Mouse (Mus musculus) heart, postnatal 0 days (tissue): Measurements from ENCODE around the gene Pdlim1. TPM values are rescaled to one million over a fixed set of nuclear protein-coding genes. Genes with fewer than 3 reads are reported as not detected.
"Not testable (repeated sequence)": the region's sequence is repeated elsewhere in the genome, so short reads cannot be mapped to it uniquely, and the experiment has no call there.

Experiments used
- ATAC-seq: fragments of 200-750 bp; cut with Nextera tagmentation; 2 replicates; pipeline ENCODE4 v1.8.0; 2017; ENCODE audit warnings: low read depth, moderate number of reproducible peaks, moderate library complexity; ENCODE audit not compliant: insufficient read depth
- DNase-seq: peaks from one replicate; pipeline ENCODE4 v3.0.0-alpha.2; 2016; ENCODE audit warnings: low spot score
- H3K27ac ChIP-seq: fragments of 300-500 bp; sonication (generic); 2 replicates; pipeline ENCODE4 v1.5.1; 2014; ENCODE audit warnings: low read depth, mild to moderate bottlenecking
- H3K27me3 ChIP-seq: fragments of 300-500 bp; sonication (generic); 2 replicates; pipeline ENCODE4 v1.6.1; 2014; ENCODE audit warnings: low read length, mixed read lengths; ENCODE audit not compliant: control insufficient read depth, insufficient read depth
- H3K36me3 ChIP-seq: fragments of 300-500 bp; sonication (generic); replicated peaks from 2 replicates; pipeline ENCODE4 v1.6.1; 2014; ENCODE audit warnings: low read length, mixed read lengths; ENCODE audit not compliant: control insufficient read depth, insufficient read depth
- H3K4me1 ChIP-seq: fragments of 300-500 bp; sonication (generic); 2 replicates; pipeline ENCODE4 v1.6.1; 2014; ENCODE audit warnings: antibody characterized with exemption; ENCODE audit not compliant: control insufficient read depth, insufficient read depth
- H3K4me2 ChIP-seq: fragments of 300-500 bp; sonication (generic); 2 replicates; pipeline ENCODE4 v1.6.1; 2014; ENCODE audit warnings: low read depth, mild to moderate bottlenecking, low read length, moderate library complexity
- H3K4me3 ChIP-seq: fragments of 300-500 bp; sonication (generic); 2 replicates; pipeline ENCODE4 v1.5.1; 2014; ENCODE audit warnings: low read depth, low read length
- H3K9ac ChIP-seq: fragments of 300-500 bp; sonication (generic); replicated peaks from 2 replicates; pipeline ENCODE4 v1.6.1; 2014; ENCODE audit warnings: low read depth, low read length, mixed read lengths
- H3K9me3 ChIP-seq: fragments of 300-500 bp; sonication (generic); replicated peaks from 2 replicates; pipeline ENCODE4 v1.6.1; 2016; ENCODE audit warnings: low read length; ENCODE audit not compliant: control insufficient read depth
- CTCF ChIP-seq: IDR thresholded peaks from 2 replicates; pipeline ENCODE4 v1.5.1; 2016; ENCODE audit warnings: antibody characterized with exemption, control low read depth, low read depth
- EP300 ChIP-seq: IDR thresholded peaks from 2 replicates; pipeline ENCODE4 v1.6.1; 2016; ENCODE audit warnings: antibody characterized with exemption, low read depth
- WGBS: fragments of 180-500 bp; shearing (Covaris S2); extraction: QIAGEN DNeasy Blood & Tissue Kit; methylation state at CpG from one replicate; pipeline ENCODE4 v1.1.7; 2014; 5-methylcytosine and 5-hydroxymethylcytosine counted together
- polyA plus RNA-seq: library from polyadenylated mRNA; unstranded; fragments of >200 nt; fragmentation: Nextera tagmentation; extraction: Ambion mirVana; gene quantifications from 2 replicates; pipeline ENCODE4 v1.2.1, GENCODE M21; 2015
- total RNA-seq: library from RNA; depleted of rRNA; stranded (reverse); fragments of >200 nt; gene quantifications from 2 replicates; pipeline ENCODE4 v1.2.3, GENCODE M21; 2014; ENCODE audit warnings: low replicate concordance

The Pdlim1 gene
- total and polyA plus RNA-seq, 2 experiments from 2014 or later, result 117 to 230 TPM

GRCm38 (mm10) chr19:40231825-40232541 lies 39.7 kb downstream of the Pdlim1 start:
- H3K9ac ChIP-seq, result no peak overlapping the region
- no peak overlapping the region for H3K4me2 ChIP-seq
- no peaks in the 10 kb centered on the region for H3K27me3 ChIP-seq
- no peak for ATAC-seq
- peaks cover 39% of the 10 kb centered on the region for H3K36me3 ChIP-seq
- no peaks in the 10 kb centered on the region for H3K4me1 ChIP-seq
- H3K4me3 ChIP-seq, result no peak overlapping the region
- TF ChIP-seq CTCF (peak; percentile 32), EP300 (no peak)
- H3K27ac ChIP-seq, result no peak overlapping the region
- 70% methylated on average over 7 of the region's 7 CpGs for WGBS
- DNase-seq, result no peak
- no peaks in the 10 kb centered on the region for H3K9me3 ChIP-seq

GRCm38 (mm10) chr19:40231074-40231738 lies 40.4 kb downstream of the Pdlim1 start:
- no peak overlapping the region for H3K27ac ChIP-seq
- H3K27me3 ChIP-seq, result no peaks in the 10 kb centered on the region
- H3K9me3 ChIP-seq, result no peaks in the 10 kb centered on the region
- ATAC-seq (no peak), DNase-seq (no peak)
- TF ChIP-seq EP300 (no peak), CTCF (no peak)
- no peak overlapping the region for H3K4me3 ChIP-seq
- no peak overlapping the region for H3K9ac ChIP-seq
- H3K4me1 ChIP-seq, result no peaks in the 10 kb centered on the region
- H3K36me3 ChIP-seq, result peaks cover 44% of the 10 kb centered on the region
- H3K4me2 ChIP-seq, result no peak overlapping the region
- WGBS, result 86% methylated on average over 13 of the region's 13 CpGs

GRCm38 (mm10) chr19:40226516-40227151 lies 45.0 kb downstream of the Pdlim1 start:
- H3K4me2 ChIP-seq, result no peak overlapping the region
- no peak for ATAC-seq
- H3K36me3 ChIP-seq, result peaks cover 58% of the 10 kb centered on the region
- H3K4me3 ChIP-seq, result no peak overlapping the region
- 84% methylated on average over 12 of the region's 12 CpGs for WGBS
- H3K9me3 ChIP-seq, result no peaks in the 10 kb centered on the region
- DNase-seq, result no peak
- no peaks in the 10 kb centered on the region for H3K27me3 ChIP-seq
- H3K4me1 ChIP-seq, result no peaks in the 10 kb centered on the region
- H3K27ac ChIP-seq, result no peak overlapping the region
- TF ChIP-seq EP300 (no peak), CTCF (no peak)
- no peak overlapping the region for H3K9ac ChIP-seq

- 53% methylated on average over 5 of the region's 5 CpGs for WGBS
- H3K36me3 ChIP-seq, result peaks cover 60% of the 10 kb centered on the region
- H3K9ac ChIP-seq, result no peak overlapping the region
- TF ChIP-seq CTCF (no peak), EP300 (no peak)
- ATAC-seq (no peak), DNase-seq (no peak)
- H3K27me3 ChIP-seq, result no peaks in the 10 kb centered on the region
- no peak overlapping the region for H3K27ac ChIP-seq
- no peak overlapping the region for H3K4me2 ChIP-seq
- no peak overlapping the region for H3K4me3 ChIP-seq
- H3K9me3 ChIP-seq, result no peaks in the 10 kb centered on the region
- no peaks in the 10 kb centered on the region for H3K4me1 ChIP-seq
Measured at GRCm38 (mm10) chr19:40225761-40226110, 45.9 kb downstream of the Pdlim1 start.

GRCm38 (mm10) chr19:40225102-40225760 lies 46.4 kb downstream of the Pdlim1 start:
- WGBS, result 74% methylated on average over 5 of the region's 5 CpGs
- no peaks in the 10 kb centered on the region for H3K4me1 ChIP-seq
- no peak overlapping the region for H3K4me3 ChIP-seq
- no peaks in the 10 kb centered on the region for H3K27me3 ChIP-seq
- peak; percentile 39 for DNase-seq
- no peak overlapping the region for H3K27ac ChIP-seq
- H3K9ac ChIP-seq, result no peak overlapping the region
- TF ChIP-seq CTCF (peak; percentile 79), EP300 (no peak)
- H3K36me3 ChIP-seq, result peaks cover 56% of the 10 kb centered on the region
- H3K9me3 ChIP-seq, result no peaks in the 10 kb centered on the region
- H3K4me2 ChIP-seq, result no peak overlapping the region
- peak; percentile 54; the same call in 1 of the 2 replicates for ATAC-seq

GRCm38 (mm10) chr19:40222307-40222706 lies 49.3 kb downstream of the Pdlim1 start:
- H3K9ac ChIP-seq, DNase-seq, H3K27me3 ChIP-seq, H3K9me3 ChIP-seq, H3K4me3 ChIP-seq, ATAC-seq, H3K4me1 ChIP-seq, H3K27ac ChIP-seq, H3K4me2 ChIP-seq: not testable (repeated sequence)
- H3K36me3 ChIP-seq, result peaks cover 29% of the 10 kb centered on the region
- WGBS, result 93% methylated on average over 9 of the region's 9 CpGs
